Mouse (Mus musculus) heart, adult 2 months (tissue): ENCODE measurements around the gene Pagr1a.
A peak's percentile ranks its signal among the peaks of the same experiment; 100 is the strongest.

Experiments used
- CTCF ChIP-seq: fragments of 200-600 bp; IDR thresholded peaks from 2 replicates; pipeline ENCODE4 v1.8.1; 2022; ENCODE audit warnings: antibody characterized with exemption, mild to moderate bottlenecking, moderate library complexity
- EP300 ChIP-seq: fragments of 200-500 bp; IDR thresholded peaks from 2 replicates; pipeline ENCODE4 v1.6.1; 2011; ENCODE audit warnings: low read depth, low read length, control low read depth; ENCODE audit not compliant: insufficient read depth
- POLR2A ChIP-seq: fragments of 200-500 bp; IDR thresholded peaks from 2 replicates; pipeline ENCODE4 v1.6.1; 2011; ENCODE audit warnings: mild to moderate bottlenecking, low read depth, low read length, control low read depth; ENCODE audit not compliant: insufficient read depth

- peak; percentile 85 for TF ChIP-seq POLR2A
- no peak for TF ChIP-seq CTCF
- TF ChIP-seq EP300, result no peak
Observed at GRCm38 (mm10) chr7:127014320-127014719, 2.8 kb downstream of the Pagr1a start, which contains the start of gene Mvp.
